Mouse (Mus musculus) intestine, postnatal 0 days (tissue): Measurements from ENCODE around the gene Msi2. TPM values are rescaled to one million over a fixed set of nuclear protein-coding genes. Genes with fewer than 3 reads are reported as not detected.

Experiments used
- ATAC-seq: fragments of 200-750 bp; cut with Nextera tagmentation; 2 replicates; pipeline ENCODE4 v1.8.0; 2017; ENCODE audit warnings: mild to moderate bottlenecking, moderate TSS enrichment, moderate library complexity
- H3K27ac ChIP-seq: fragments of 300-500 bp; sonication (generic); 2 replicates; pipeline ENCODE4 v1.5.1; 2014; ENCODE audit warnings: mild to moderate bottlenecking, low read depth, low read length, moderate library complexity
- H3K27me3 ChIP-seq: fragments of 300-500 bp; sonication (generic); replicated peaks from 2 replicates; pipeline ENCODE4 v1.6.1; 2014; ENCODE audit warnings: low read length, mixed read lengths; ENCODE audit not compliant: control insufficient read depth, insufficient read depth
- H3K36me3 ChIP-seq: fragments of 300-500 bp; sonication (generic); 2 replicates; pipeline ENCODE4 v1.6.1; 2014; ENCODE audit warnings: mild to moderate bottlenecking, moderate library complexity; ENCODE audit not compliant: control insufficient read depth, insufficient read depth
- H3K4me1 ChIP-seq: fragments of 300-500 bp; sonication (generic); replicated peaks from 2 replicates; pipeline ENCODE4 v1.6.1; 2014; ENCODE audit warnings: antibody characterized with exemption, low read length, mixed read lengths; ENCODE audit not compliant: control insufficient read depth, insufficient read depth
- H3K4me2 ChIP-seq: fragments of 300-500 bp; sonication (generic); replicated peaks from 2 replicates; pipeline ENCODE4 v1.6.1; 2014; ENCODE audit warnings: low read depth, mild to moderate bottlenecking, moderate library complexity
- H3K4me3 ChIP-seq: fragments of 300-500 bp; sonication (generic); 2 replicates; pipeline ENCODE4 v1.5.1; 2014; ENCODE audit warnings: low read depth, low read length
- H3K9ac ChIP-seq: fragments of 300-500 bp; sonication (generic); 2 replicates; pipeline ENCODE4 v1.6.1; 2014; ENCODE audit warnings: mild to moderate bottlenecking, low read depth, low read length
- H3K9me3 ChIP-seq: fragments of 300-500 bp; sonication (generic); 2 replicates; pipeline ENCODE4 v1.6.1; 2016; ENCODE audit warnings: mixed run types; ENCODE audit not compliant: control insufficient read depth
- CTCF ChIP-seq: sonication (generic); IDR thresholded peaks from 2 replicates; pipeline ENCODE4 v1.5.1; 2016; ENCODE audit warnings: low read depth, mild to moderate bottlenecking, control low read depth, antibody characterized with exemption, moderate library complexity
- WGBS: fragments of 180-500 bp; shearing (Covaris S2); extraction: QIAGEN DNeasy Blood & Tissue Kit; methylation state at CpG from one replicate; pipeline ENCODE4 v1.1.7; 2014; 5-methylcytosine and 5-hydroxymethylcytosine counted together
- polyA plus RNA-seq: library from polyadenylated mRNA; unstranded; fragments of >200 nt; fragmentation: Nextera tagmentation; extraction: Ambion mirVana; gene quantifications from 2 replicates; pipeline ENCODE4 v1.2.1, GENCODE M21; 2015

Msi2 gene
- polyA plus RNA-seq, 1 experiment from 2014 or later = 7.5 TPM

GRCm38 (mm10) chr11:88582021-88582707 is 136.1 kb downstream of the Msi2 start:
- no peak for TF ChIP-seq CTCF
- H3K4me2 ChIP-seq = peak overlapping the region; percentile 13; the same call in 1 of the 2 replicates
- H3K27ac ChIP-seq = peak overlapping the region; percentile 41; the same call in 1 of the 2 replicates
- no peaks in the 10 kb centered on the region for H3K36me3 ChIP-seq
- peaks cover 14% of the 10 kb centered on the region; the same call in 1 of the 2 replicates for H3K4me1 ChIP-seq
- no peaks in the 10 kb centered on the region for H3K27me3 ChIP-seq
- no peak for ATAC-seq
- no peaks in the 10 kb centered on the region for H3K9me3 ChIP-seq
- WGBS = 50% methylated on average over 13 of the region's 13 CpGs
- no peak overlapping the region for H3K4me3 ChIP-seq
- H3K9ac ChIP-seq = no peak overlapping the region

GRCm38 (mm10) chr11:88581375-88581774 is 136.9 kb downstream of the Msi2 start:
- Histone ChIP-seq H3K27me3 (no peaks in the 10 kb centered on the region), H3K4me2 (no peak overlapping the region), H3K9ac (no peak overlapping the region), H3K4me1 (peaks cover 14% of the 10 kb centered on the region; the same call in 1 of the 2 replicates), H3K36me3 (no peaks in the 10 kb centered on the region), H3K4me3 (no peak overlapping the region), H3K9me3 (no peaks in the 10 kb centered on the region), H3K27ac (no peak overlapping the region)
- ATAC-seq = no peak
- 72% methylated on average over 7 of the region's 7 CpGs for WGBS
- TF ChIP-seq CTCF = no peak

GRCm38 (mm10) chr11:88578700-88579099 is 139.6 kb downstream of the Msi2 start:
- H3K4me3 ChIP-seq = no peak overlapping the region
- no peaks in the 10 kb centered on the region for H3K27me3 ChIP-seq
- H3K27ac ChIP-seq = no peak overlapping the region
- no peaks in the 10 kb centered on the region for H3K36me3 ChIP-seq
- peaks cover 14% of the 10 kb centered on the region; the same call in 1 of the 2 replicates for H3K4me1 ChIP-seq
- WGBS = 86% methylated on average over 2 of the region's 2 CpGs
- ATAC-seq = no peak
- H3K9ac ChIP-seq = no peak overlapping the region
- H3K4me2 ChIP-seq = no peak overlapping the region
- no peaks in the 10 kb centered on the region for H3K9me3 ChIP-seq
- TF ChIP-seq CTCF = no peak

GRCm38 (mm10) chr11:88577076-88577475 is 141.2 kb downstream of the Msi2 start:
- Histone ChIP-seq H3K27ac (no peak overlapping the region), H3K9ac (no peak overlapping the region), H3K36me3 (no peaks in the 10 kb centered on the region), H3K27me3 (no peaks in the 10 kb centered on the region), H3K4me3 (no peak overlapping the region), H3K4me2 (no peak overlapping the region), H3K9me3 (no peaks in the 10 kb centered on the region), H3K4me1 (peaks cover 1% of the 10 kb centered on the region; the same call in 1 of the 2 replicates)
- no peak for ATAC-seq
- TF ChIP-seq CTCF = no peak
- 81% methylated on average over 7 of the region's 7 CpGs for WGBS

GRCm38 (mm10) chr11:88576233-88576998 is 141.9 kb downstream of the Msi2 start:
- 79% methylated on average over 7 of the region's 7 CpGs for WGBS
- no peaks in the 10 kb centered on the region for H3K27me3 ChIP-seq
- H3K9ac ChIP-seq = no peak overlapping the region
- no peak overlapping the region for H3K27ac ChIP-seq
- TF ChIP-seq CTCF = no peak
- no peaks in the 10 kb centered on the region for H3K9me3 ChIP-seq
- H3K4me2 ChIP-seq = no peak overlapping the region
- no peaks in the 10 kb centered on the region for H3K36me3 ChIP-seq
- H3K4me3 ChIP-seq = no peak overlapping the region
- no peaks in the 10 kb centered on the region for H3K4me1 ChIP-seq
- ATAC-seq = no peak

- no peak overlapping the region for H3K9ac ChIP-seq
- WGBS = 75% methylated on average over 4 of the region's 4 CpGs
- no peaks in the 10 kb centered on the region for H3K27me3 ChIP-seq
- no peak for TF ChIP-seq CTCF
- H3K27ac ChIP-seq = no peak overlapping the region
- no peak for ATAC-seq
- H3K4me3 ChIP-seq = no peak overlapping the region
- H3K4me2 ChIP-seq = no peak overlapping the region
- no peaks in the 10 kb centered on the region for H3K36me3 ChIP-seq
- no peaks in the 10 kb centered on the region for H3K4me1 ChIP-seq
- no peaks in the 10 kb centered on the region for H3K9me3 ChIP-seq
Measured at GRCm38 (mm10) chr11:88574575-88575360, 143.5 kb downstream of the Msi2 start.
